Mouse (Mus musculus) gastrocnemius, postnatal 4 days (tissue): ENCODE measurements around the gene Mmp27. TPM values are rescaled to one million over a fixed set of nuclear protein-coding genes. Genes with fewer than 3 reads are reported as not detected.

Experiments used
- DNase-seq, 2 experiments: peaks; one replicate each; pipeline ENCODE4 v3.0.0; 2021 to 2022; ENCODE audit warnings: low spot score in 2 of 2, mixed read lengths in 2 of 2
- long read RNA-seq, 2 experiments: library from polyadenylated mRNA; stranded (forward); transcript quantifications; one replicate each; pipeline ENCODE4 v2.0.0; 2021
- total RNA-seq, 2 experiments: library from RNA; stranded (reverse); gene quantifications; 2 replicates each; pipeline ENCODE4 v1.2.3; 2021

Mmp27 gene
- not detected for total RNA-seq
- long read RNA-seq, experiment 1, result 0 reads
- long read RNA-seq, experiment 2, partial matches to known transcripts, result 0 of 2 reads
- long read RNA-seq, experiment 2, other reads (novel, unspliced or antisense), result 2 of 2 reads

GRCm38 (mm10) chr9:7571162-7571561, at the start of gene Mmp27:
Gene Mmp27 (plus strand): TSS chr9:7571396.
- DNase-seq, result no peak

- DNase-seq, result no peak
These were observed 44.8 kb upstream of the Mmp27 start for GRCm38 (mm10) chr9:7526255-7526940.

- DNase-seq, result no peak
These were observed 28.4 kb upstream of the Mmp27 start for GRCm38 (mm10) chr9:7542763-7543162.

GRCm38 (mm10) chr9:7544923-7545457, 26.2 kb upstream of the Mmp27 start:
- DNase-seq, result no peak

GRCm38 (mm10) chr9:7545471-7545870, 25.7 kb upstream of the Mmp27 start:
- no peak for DNase-seq

GRCm38 (mm10) chr9:7545920-7546319, 25.3 kb upstream of the Mmp27 start:
- no peak for DNase-seq

GRCm38 (mm10) chr9:7551943-7552342, 19.3 kb upstream of the Mmp27 start:
- DNase-seq, result no peak

GRCm38 (mm10) chr9:7553536-7553935, 17.7 kb upstream of the Mmp27 start:
- DNase-seq, result no peak

- DNase-seq, result no peak
These were observed 16.8 kb upstream of the Mmp27 start for GRCm38 (mm10) chr9:7554382-7554781.

GRCm38 (mm10) chr9:7558221-7559017, 12.8 kb upstream of the Mmp27 start, which contains the start of gene Mmp8:
Gene Mmp8 (plus strand): TSS chr9:7558456.
- no peak for DNase-seq

GRCm38 (mm10) chr9:7560026-7560425, 11.2 kb upstream of the Mmp27 start:
- DNase-seq, result no peak

GRCm38 (mm10) chr9:7567376-7567775, 3.8 kb upstream of the Mmp27 start:
- no peak for DNase-seq

GRCm38 (mm10) chr9:7567923-7568322, 3.3 kb upstream of the Mmp27 start:
- DNase-seq, result no peak

GRCm38 (mm10) chr9:7570485-7570884, 711 bp upstream of the Mmp27 start:
- no peak for DNase-seq

GRCm38 (mm10) chr9:7572188-7572587, 992 bp downstream of the Mmp27 start:
- no peak for DNase-seq

- no peak for DNase-seq
These were observed 1.6 kb downstream of the Mmp27 start for GRCm38 (mm10) chr9:7572663-7573308.

GRCm38 (mm10) chr9:7575526-7575925, 4.3 kb downstream of the Mmp27 start:
- DNase-seq, result no peak

GRCm38 (mm10) chr9:7577371-7577770, 6.2 kb downstream of the Mmp27 start:
- no peak for DNase-seq

- no peak for DNase-seq
These were observed 18.9 kb downstream of the Mmp27 start for GRCm38 (mm10) chr9:7590063-7590462.

GRCm38 (mm10) chr9:7593272-7593812, 22.1 kb downstream of the Mmp27 start:
- no peak for DNase-seq
